Mouse (Mus musculus): ENCODE results near the gene Panx2. TPM values are rescaled to one million over a fixed set of nuclear protein-coding genes. Genes with fewer than 3 reads are reported as not detected.

The Panx2 gene
- total RNA-seq, 2 experiments from 2014 or later, result not detected

DNA sequence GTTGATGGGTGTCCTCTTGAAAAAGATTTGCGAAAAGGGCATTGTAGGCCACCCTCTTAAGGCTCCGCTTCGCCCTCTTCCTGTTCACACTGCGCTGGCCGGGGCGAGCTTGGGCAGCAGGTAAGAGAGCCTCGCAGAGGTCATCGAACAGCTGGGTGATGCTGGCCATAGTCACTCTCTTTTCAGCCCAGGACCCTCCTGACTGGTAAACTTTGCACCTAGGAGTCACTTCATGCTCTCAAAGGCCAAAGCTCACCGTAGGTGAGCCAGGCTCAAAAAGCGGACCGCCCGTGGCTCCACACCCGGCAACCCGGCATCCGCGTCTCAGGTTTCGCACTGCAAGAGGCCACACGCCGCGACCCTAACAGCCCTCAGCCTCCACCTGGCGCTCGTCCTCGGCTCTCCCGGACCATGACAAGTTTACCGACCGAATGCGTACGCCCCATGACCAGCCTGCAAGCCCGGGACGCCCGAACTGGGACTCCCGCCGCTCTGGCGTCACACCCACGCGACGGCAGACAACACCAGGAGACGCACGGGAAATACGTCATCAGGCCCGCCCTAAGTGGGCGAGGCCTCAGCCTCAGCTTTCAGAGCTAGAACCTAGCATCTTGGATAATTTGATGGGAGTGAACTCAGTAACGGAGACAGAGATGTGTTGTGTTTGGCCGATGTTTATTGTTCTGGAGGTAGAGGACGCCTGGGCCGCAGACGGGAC lies 63.3 kb downstream of the Panx2 start, which contains the start of gene Tubgcp6:
Gene Tubgcp6, minus strand, starts transcription at position 464 of the 718 bp plus-strand sequence.
- peak; percentile 95 for DNase-seq (ENCODE audit: low spot score)

Other genes starting within 250 kb of the Panx2 start
- gene Alg12, start 240.4 kb upstream of the Panx2 start, total RNA-seq (2021), result 1 to 10 TPM; 4.2 to 4.8 TPM
- 10 to 100 TPM in 1 of 2 experiments, 1 to 10 TPM in 1; 6.9 to 10.3 TPM for gene Creld2, start 240.1 kb upstream of the Panx2 start, total RNA-seq (2021)
- 10 to 100 TPM; 24.1 to 37.3 TPM for gene Pim3, start 197.5 kb upstream of the Panx2 start, total RNA-seq (2021)
- not detected for gene Ttll8, start 105.3 kb upstream of the Panx2 start, total RNA-seq (2021)
- gene Mlc1, start 80.7 kb upstream of the Panx2 start, total RNA-seq (2021), result not detected
- not detected for gene Mov10l1, start 76.8 kb upstream of the Panx2 start, total RNA-seq (2021)
- 10 to 100 TPM; 31.6 to 36.1 TPM for gene Trabd, start 15.4 kb downstream of the Panx2 start, total RNA-seq (2021)
- 10 to 100 TPM; 14.7 to 15.5 TPM for gene Selenoo, start 29.4 kb downstream of the Panx2 start, total RNA-seq (2021)
- 1 to 10 TPM; 6.9 to 8.4 TPM for gene Tubgcp6, start 63.4 kb downstream of the Panx2 start, total RNA-seq (2021)
- gene Hdac10, start 69.0 kb downstream of the Panx2 start, total RNA-seq (2021), result 1 to 10 TPM; 5.7 to 5.9 TPM
- 100 to 1,000 TPM; 142 to 145 TPM for gene Mapk12, start 81.0 kb downstream of the Panx2 start, total RNA-seq (2021)
- gene Mapk11, start 89.9 kb downstream of the Panx2 start, total RNA-seq (2021), result 1 to 10 TPM in 1 of 2 experiments, under 1 TPM in 1; 0.89 to 1.9 TPM
- gene Plxnb2, start 121.1 kb downstream of the Panx2 start, total RNA-seq (2021), result 1 to 10 TPM; 4.0 to 8.2 TPM
- 1 to 10 TPM; 8.8 to 9.6 TPM for gene Dennd6b, start 136.8 kb downstream of the Panx2 start, total RNA-seq (2021)
- gene Ppp6r2, start 151.8 kb downstream of the Panx2 start, total RNA-seq (2021), result 10 to 100 TPM; 90.7 to 93.0 TPM